Mouse (Mus musculus): ENCODE results near the gene Cyp46a1. TPM values are rescaled to one million over a fixed set of nuclear protein-coding genes. Genes with fewer than 3 reads are reported as not detected.

Cyp46a1 gene
- polyA plus RNA-seq, 1 experiment from 2014 or later = 4.6 TPM

- no peak for ATAC-seq
- no peak overlapping the region for H3K27ac ChIP-seq (ENCODE audit: low read length)
Measured at GRCm38 (mm10) chr12:108309116-108309794, 24.9 kb upstream of the Cyp46a1 start.

GRCm38 (mm10) chr12:108310041-108310440 is 24.1 kb upstream of the Cyp46a1 start:
- no peak overlapping the region for H3K4me3 ChIP-seq (ENCODE audit: low read length)
- no peaks in the 10 kb centered on the region for H3K9me3 ChIP-seq (ENCODE audit: control insufficient read depth, low read length)
- WGBS = 83% methylated on average over 4 of the region's 4 CpGs
- no peak overlapping the region for H3K27ac ChIP-seq (ENCODE audit: low read length)
- no peak overlapping the region for H3K9ac ChIP-seq (ENCODE audit: low read depth, low read length)
- no peaks in the 10 kb centered on the region; the same call in 1 of the 2 replicates for H3K27me3 ChIP-seq (replicated peaks; ENCODE audit: control insufficient read depth, insufficient read depth, low read length)
- no peaks in the 10 kb centered on the region for H3K36me3 ChIP-seq (ENCODE audit: control insufficient read depth, insufficient read depth, low read length)
- H3K4me1 ChIP-seq (ENCODE audit: control insufficient read depth, insufficient read depth, low read length) = peaks cover 5% of the 10 kb centered on the region; the same call in 1 of the 2 replicates
- no peak overlapping the region for H3K4me2 ChIP-seq (ENCODE audit: low read depth, low read length)
- no peak for ATAC-seq

More at GRCm38 (mm10) chr12:108309116-108309794, 24.9 kb upstream of the Cyp46a1 start:
- H3K36me3 ChIP-seq (ENCODE audit: control insufficient read depth, insufficient read depth, low read length) = no peaks in the 10 kb centered on the region
- 51% methylated on average over 7 of the region's 8 CpGs for WGBS
- H3K9ac ChIP-seq (ENCODE audit: low read depth, low read length) = no peak overlapping the region
- no peaks in the 10 kb centered on the region for H3K9me3 ChIP-seq (ENCODE audit: control insufficient read depth, low read length)
- no peak overlapping the region for H3K4me3 ChIP-seq (ENCODE audit: low read length)
- H3K4me1 ChIP-seq (ENCODE audit: control insufficient read depth, insufficient read depth, low read length) = peaks cover 5% of the 10 kb centered on the region; the same call in 1 of the 2 replicates
- H3K27me3 ChIP-seq (replicated peaks; ENCODE audit: control insufficient read depth, insufficient read depth, low read length) = no peaks in the 10 kb centered on the region; the same call in 1 of the 2 replicates
- no peak overlapping the region for H3K4me2 ChIP-seq (ENCODE audit: low read depth, low read length)

- no peak overlapping the region for H3K4me2 ChIP-seq (ENCODE audit: low read depth, low read length)
- H3K9me3 ChIP-seq (ENCODE audit: control insufficient read depth, low read length) = no peaks in the 10 kb centered on the region
- H3K27me3 ChIP-seq (replicated peaks; ENCODE audit: control insufficient read depth, insufficient read depth, low read length) = peaks cover under 1% of the 10 kb centered on the region; the same call in 1 of the 2 replicates
- H3K36me3 ChIP-seq (ENCODE audit: control insufficient read depth, insufficient read depth, low read length) = no peaks in the 10 kb centered on the region
- no peak overlapping the region for H3K9ac ChIP-seq (ENCODE audit: low read depth, low read length)
- 74% methylated on average over 7 of the region's 7 CpGs for WGBS
- H3K27ac ChIP-seq (ENCODE audit: low read length) = no peak overlapping the region
- no peak overlapping the region for H3K4me3 ChIP-seq (ENCODE audit: low read length)
- no peak for ATAC-seq
- peaks cover 5% of the 10 kb centered on the region; the same call in 1 of the 2 replicates for H3K4me1 ChIP-seq (ENCODE audit: control insufficient read depth, insufficient read depth, low read length)
Measured at GRCm38 (mm10) chr12:108310456-108311027, 23.6 kb upstream of the Cyp46a1 start.

- Histone ChIP-seq H3K4me2 (ENCODE audit: low read depth, low read length) (no peak overlapping the region), H3K36me3 (ENCODE audit: control insufficient read depth, insufficient read depth, low read length) (no peaks in the 10 kb centered on the region), H3K4me3 (ENCODE audit: low read length) (no peak overlapping the region), H3K9ac (ENCODE audit: low read depth, low read length) (no peak overlapping the region), H3K4me1 (ENCODE audit: control insufficient read depth, insufficient read depth, low read length) (no peaks in the 10 kb centered on the region), H3K9me3 (ENCODE audit: control insufficient read depth, low read length) (no peaks in the 10 kb centered on the region), H3K27ac (ENCODE audit: low read length) (no peak overlapping the region), H3K27me3 (replicated peaks; ENCODE audit: control insufficient read depth, insufficient read depth, low read length) (peaks cover 10% of the 10 kb centered on the region)
- 95% methylated on average over 27 of the region's 27 CpGs for WGBS
- no peak for ATAC-seq
Measured at GRCm38 (mm10) chr12:108311741-108312290, 22.4 kb upstream of the Cyp46a1 start.

GRCm38 (mm10) chr12:108312432-108312851 is 21.7 kb upstream of the Cyp46a1 start:
- 51% methylated on average over 6 of the region's 6 CpGs for WGBS
- Histone ChIP-seq H3K27ac (ENCODE audit: low read length) (no peak overlapping the region), H3K4me1 (ENCODE audit: control insufficient read depth, insufficient read depth, low read length) (no peaks in the 10 kb centered on the region), H3K9ac (ENCODE audit: low read depth, low read length) (no peak overlapping the region), H3K36me3 (ENCODE audit: control insufficient read depth, insufficient read depth, low read length) (no peaks in the 10 kb centered on the region), H3K9me3 (ENCODE audit: control insufficient read depth, low read length) (no peaks in the 10 kb centered on the region), H3K4me2 (ENCODE audit: low read depth, low read length) (no peak overlapping the region), H3K4me3 (ENCODE audit: low read length) (no peak overlapping the region), H3K27me3 (replicated peaks; ENCODE audit: control insufficient read depth, insufficient read depth, low read length) (peaks cover 17% of the 10 kb centered on the region)
- 0 out of 2 replicates have a peak, but pooled peaks have one; percentile 14 for ATAC-seq

- Histone ChIP-seq H3K4me1 (ENCODE audit: control insufficient read depth, insufficient read depth, low read length) (0 out of 2 replicates have a peak, but pooled peaks cover 3% of the 10 kb centered on the region), H3K27ac (ENCODE audit: low read length) (no peak overlapping the region), H3K4me2 (ENCODE audit: low read depth, low read length) (no peak overlapping the region), H3K36me3 (ENCODE audit: control insufficient read depth, insufficient read depth, low read length) (no peaks in the 10 kb centered on the region), H3K9ac (ENCODE audit: low read depth, low read length) (no peak overlapping the region), H3K27me3 (replicated peaks; ENCODE audit: control insufficient read depth, insufficient read depth, low read length) (peaks cover 25% of the 10 kb centered on the region), H3K9me3 (ENCODE audit: control insufficient read depth, low read length) (no peaks in the 10 kb centered on the region), H3K4me3 (ENCODE audit: low read length) (no peak overlapping the region)
- no peak for ATAC-seq
- WGBS = 90% methylated on average over 1 of the region's 1 CpGs
Measured at GRCm38 (mm10) chr12:108313244-108313772, 20.9 kb upstream of the Cyp46a1 start.

- H3K4me2 ChIP-seq (ENCODE audit: low read depth, low read length) = no peak overlapping the region
- H3K4me3 ChIP-seq (ENCODE audit: low read length) = no peak overlapping the region
- H3K9ac ChIP-seq (ENCODE audit: low read depth, low read length) = no peak overlapping the region
- H3K36me3 ChIP-seq (ENCODE audit: control insufficient read depth, insufficient read depth, low read length) = no peaks in the 10 kb centered on the region
- no peaks in the 10 kb centered on the region for H3K9me3 ChIP-seq (ENCODE audit: control insufficient read depth, low read length)
- WGBS = 44% methylated on average over 10 of the region's 10 CpGs
- H3K4me1 ChIP-seq (ENCODE audit: control insufficient read depth, insufficient read depth, low read length) = 0 out of 2 replicates have a peak, but pooled peaks cover 4% of the 10 kb centered on the region
- H3K27ac ChIP-seq (ENCODE audit: low read length) = no peak overlapping the region
- H3K27me3 ChIP-seq (replicated peaks; ENCODE audit: control insufficient read depth, insufficient read depth, low read length) = peaks cover 42% of the 10 kb centered on the region
- ATAC-seq = no peak
Measured at GRCm38 (mm10) chr12:108315818-108316217, 18.4 kb upstream of the Cyp46a1 start.

GRCm38 (mm10) chr12:108316655-108317054 is 17.5 kb upstream of the Cyp46a1 start:
- H3K27ac ChIP-seq (ENCODE audit: low read length) = no peak overlapping the region
- no peak overlapping the region for H3K4me2 ChIP-seq (ENCODE audit: low read depth, low read length)
- H3K4me1 ChIP-seq (ENCODE audit: control insufficient read depth, insufficient read depth, low read length) = 0 out of 2 replicates have a peak, but pooled peaks cover 4% of the 10 kb centered on the region
- ATAC-seq = no peak
- no peak overlapping the region for H3K4me3 ChIP-seq (ENCODE audit: low read length)
- H3K9ac ChIP-seq (ENCODE audit: low read depth, low read length) = no peak overlapping the region
- 43% methylated on average over 6 of the region's 6 CpGs for WGBS
- peaks cover 42% of the 10 kb centered on the region for H3K27me3 ChIP-seq (replicated peaks; ENCODE audit: control insufficient read depth, insufficient read depth, low read length)
- no peaks in the 10 kb centered on the region for H3K9me3 ChIP-seq (ENCODE audit: control insufficient read depth, low read length)
- no peaks in the 10 kb centered on the region for H3K36me3 ChIP-seq (ENCODE audit: control insufficient read depth, insufficient read depth, low read length)

GRCm38 (mm10) chr12:108317201-108317738 is 16.9 kb upstream of the Cyp46a1 start:
- Histone ChIP-seq H3K36me3 (ENCODE audit: control insufficient read depth, insufficient read depth, low read length) (no peaks in the 10 kb centered on the region), H3K9me3 (ENCODE audit: control insufficient read depth, low read length) (no peaks in the 10 kb centered on the region), H3K4me3 (ENCODE audit: low read length) (no peak overlapping the region), H3K9ac (ENCODE audit: low read depth, low read length) (no peak overlapping the region), H3K4me1 (ENCODE audit: control insufficient read depth, insufficient read depth, low read length) (0 out of 2 replicates have a peak, but pooled peaks cover 4% of the 10 kb centered on the region), H3K27ac (ENCODE audit: low read length) (no peak overlapping the region), H3K4me2 (ENCODE audit: low read depth, low read length) (no peak overlapping the region), H3K27me3 (replicated peaks; ENCODE audit: control insufficient read depth, insufficient read depth, low read length) (peaks cover 42% of the 10 kb centered on the region)
- peak; percentile 27; the same call in 1 of the 2 replicates for ATAC-seq
- WGBS = 18% methylated on average over 9 of the region's 9 CpGs
